Mouse (Mus musculus): ENCODE data around the gene Zfp882. TPM values are rescaled to one million over a fixed set of nuclear protein-coding genes. Genes with fewer than 3 reads are reported as not detected.
"Not testable (repeated sequence)": the region's sequence is repeated elsewhere in the genome, so short reads cannot be mapped to it uniquely, and the experiment has no call there.

Zfp882 gene
- 1 to 10 TPM; 2.9 to 3.5 TPM for total RNA-seq (2021)
- long read RNA-seq, experiment 1, partial matches to known transcripts, result 0 of 2 reads
- long read RNA-seq, experiment 1, other reads (novel, unspliced or antisense), result 0 of 2 reads
- long read RNA-seq, experiment 2, partial matches to known transcripts, result 0 of 2 reads
- long read RNA-seq, experiment 2, other reads (novel, unspliced or antisense), result 0 of 2 reads

GRCm38 (mm10) chr8:71908309-71909261, at the start of gene Zfp882, which contains the start of gene Zfp617:
Gene Zfp882 (plus strand): TSS chr8:71908608.
Gene Zfp617 (plus strand): TSS chr8:71908635.
- DNase-seq (ENCODE audit: low spot score), result peak; percentile 90

- DNase-seq (ENCODE audit: low spot score), result not testable (repeated sequence)
Observed at GRCm38 (mm10) chr8:71861551-71861950, 46.9 kb upstream of the Zfp882 start.

GRCm38 (mm10) chr8:71862038-71862437, 46.4 kb upstream of the Zfp882 start:
- DNase-seq (ENCODE audit: low spot score), result not testable (repeated sequence)

GRCm38 (mm10) chr8:71881618-71882274, 26.7 kb upstream of the Zfp882 start, which contains the start of gene Zfp709:
Gene Zfp709 (plus strand): TSS chr8:71882019.
- DNase-seq (ENCODE audit: low spot score), result peak; percentile 61

GRCm38 (mm10) chr8:71900666-71901065, 7.7 kb upstream of the Zfp882 start:
- not testable (repeated sequence) for DNase-seq (ENCODE audit: low spot score)

GRCm38 (mm10) chr8:71903084-71903483, 5.3 kb upstream of the Zfp882 start:
- DNase-seq (ENCODE audit: low spot score), result not testable (repeated sequence)

GRCm38 (mm10) chr8:71906809-71907208, 1.6 kb upstream of the Zfp882 start:
- DNase-seq (ENCODE audit: low spot score), result no peak

- no peak for DNase-seq (ENCODE audit: low spot score)
Observed at GRCm38 (mm10) chr8:71907798-71908257, 580 bp upstream of the Zfp882 start.

- DNase-seq (ENCODE audit: low spot score), result no peak
Observed at GRCm38 (mm10) chr8:71912286-71912685, 3.9 kb downstream of the Zfp882 start.

GRCm38 (mm10) chr8:71922567-71923401, 14.4 kb downstream of the Zfp882 start:
- DNase-seq (ENCODE audit: low spot score), result peak; percentile 96

GRCm38 (mm10) chr8:71925791-71926190, 17.4 kb downstream of the Zfp882 start:
- no peak for DNase-seq (ENCODE audit: low spot score)

GRCm38 (mm10) chr8:71926551-71926950, 18.1 kb downstream of the Zfp882 start:
- DNase-seq (ENCODE audit: low spot score), result no peak

GRCm38 (mm10) chr8:71927779-71928178, 19.4 kb downstream of the Zfp882 start:
- no peak for DNase-seq (ENCODE audit: low spot score)

- not testable (repeated sequence) for DNase-seq (ENCODE audit: low spot score)
Observed at GRCm38 (mm10) chr8:71938037-71938436, 29.6 kb downstream of the Zfp882 start.

GRCm38 (mm10) chr8:71940293-71941208, 32.1 kb downstream of the Zfp882 start:
- DNase-seq (ENCODE audit: low spot score), result no peak

- DNase-seq (ENCODE audit: low spot score), result no peak
Observed at GRCm38 (mm10) chr8:71941776-71942175, 33.4 kb downstream of the Zfp882 start.

GRCm38 (mm10) chr8:71948624-71949023, 40.2 kb downstream of the Zfp882 start:
- DNase-seq (ENCODE audit: low spot score), result no peak

- peak; percentile 98 for DNase-seq (ENCODE audit: low spot score)
Observed at GRCm38 (mm10) chr8:71950482-71951221, 42.2 kb downstream of the Zfp882 start, which contains the start of gene Zfp961. Gene Zfp961 (plus strand): TSS chr8:71951038.

Data from gastrocnemius, adult 18-20 months (tissue).